Mouse (Mus musculus) midbrain, embryonic 11.5 days (tissue): Measurements from ENCODE around the gene Letmd1. TPM values are rescaled to one million over a fixed set of nuclear protein-coding genes. Genes with fewer than 3 reads are reported as not detected.
"Not testable (repeated sequence)": the region's sequence is repeated elsewhere in the genome, so short reads cannot be mapped to it uniquely, and the experiment has no call there.

ENCODE experiments used
- ATAC-seq: fragments of 200-750 bp; cut with Nextera tagmentation; 2 replicates; pipeline ENCODE4 v1.8.0; 2017; ENCODE audit warnings: moderate TSS enrichment, moderate library complexity; ENCODE audit not compliant: low FRiP score
- DNase-seq: peaks from one replicate; pipeline ENCODE4 v3.0.0; 2015; ENCODE audit warnings: low spot score; ENCODE audit errors: missing footprints
- H3K27ac ChIP-seq: fragments of 300-500 bp; sonication (generic); 2 replicates; pipeline ENCODE4 v1.5.1; 2014; ENCODE audit warnings: low read depth, low read length
- H3K27me3 ChIP-seq: fragments of 300-500 bp; sonication (generic); 2 replicates; pipeline ENCODE4 v1.6.1; 2014; ENCODE audit warnings: mild to moderate bottlenecking, low read length, moderate library complexity, mixed read lengths; ENCODE audit not compliant: control insufficient read depth, insufficient read depth
- H3K36me3 ChIP-seq: fragments of 300-500 bp; sonication (generic); 2 replicates; pipeline ENCODE4 v1.6.1; 2014; ENCODE audit warnings: mild to moderate bottlenecking, low read length, moderate library complexity, mixed read lengths; ENCODE audit not compliant: control insufficient read depth, insufficient read depth
- H3K4me1 ChIP-seq: fragments of 300-500 bp; sonication (generic); 2 replicates; pipeline ENCODE4 v1.6.1; 2014; ENCODE audit warnings: low read length; ENCODE audit not compliant: control insufficient read depth, insufficient read depth
- H3K4me2 ChIP-seq: fragments of 300-500 bp; sonication (generic); 2 replicates; pipeline ENCODE4 v1.6.1; 2014; ENCODE audit warnings: mild to moderate bottlenecking, moderate library complexity
- H3K4me3 ChIP-seq: fragments of 300-500 bp; sonication (generic); 2 replicates; pipeline ENCODE4 v1.5.1; 2014; ENCODE audit warnings: low read depth, low read length
- H3K9ac ChIP-seq: fragments of 300-500 bp; sonication (generic); 2 replicates; pipeline ENCODE4 v1.6.1; 2014; ENCODE audit warnings: low read length
- H3K9me3 ChIP-seq: fragments of 300-500 bp; sonication (generic); 2 replicates; pipeline ENCODE4 v1.6.1; 2016; ENCODE audit warnings: low read length; ENCODE audit not compliant: control insufficient read depth
- WGBS: fragments of 180-500 bp; shearing (Covaris S2); extraction: QIAGEN DNeasy Blood & Tissue Kit; methylation state at CpG from one replicate; pipeline ENCODE4 v1.1.7; 2014; 5-methylcytosine and 5-hydroxymethylcytosine counted together
- polyA plus RNA-seq: library from polyadenylated mRNA; unstranded; fragments of >200 nt; fragmentation: Nextera tagmentation; extraction: Ambion mirVana; gene quantifications from 2 replicates; pipeline ENCODE4 v1.2.1, GENCODE M21; 2014

The Letmd1 gene
- polyA plus RNA-seq, 1 experiment from 2014 or later: 42.5 TPM

GRCm38 (mm10) chr15:100478925-100479324, 10.1 kb downstream of the Letmd1 start:
- H3K4me3 ChIP-seq: no peak overlapping the region
- 86% methylated on average over 4 of the region's 4 CpGs for WGBS
- DNase-seq (no peak), ATAC-seq (no peak)
- H3K9ac ChIP-seq: no peak overlapping the region
- no peaks in the 10 kb centered on the region for H3K9me3 ChIP-seq
- H3K27me3 ChIP-seq: no peaks in the 10 kb centered on the region
- no peak overlapping the region for H3K4me2 ChIP-seq
- H3K4me1 ChIP-seq: no peaks in the 10 kb centered on the region
- peaks cover 37% of the 10 kb centered on the region for H3K36me3 ChIP-seq
- H3K27ac ChIP-seq: no peak overlapping the region

- Histone ChIP-seq H3K9ac (no peak overlapping the region), H3K27ac (no peak overlapping the region), H3K36me3 (peaks cover 24% of the 10 kb centered on the region), H3K4me1 (peaks cover 12% of the 10 kb centered on the region), H3K27me3 (no peaks in the 10 kb centered on the region), H3K4me3 (no peak overlapping the region), H3K4me2 (no peak overlapping the region), H3K9me3 (no peaks in the 10 kb centered on the region)
- DNase-seq (no peak), ATAC-seq (no peak)
- WGBS: 87% methylated on average over 3 of the region's 3 CpGs
Observed at GRCm38 (mm10) chr15:100485576-100485975, 16.8 kb downstream of the Letmd1 start.

GRCm38 (mm10) chr15:100486450-100486849, 17.6 kb downstream of the Letmd1 start:
- DNase-seq (no peak), ATAC-seq (0 out of 2 replicates have a peak, but pooled peaks have one; percentile 19)
- Histone ChIP-seq H3K27ac (no peak overlapping the region), H3K4me1 (peaks cover 13% of the 10 kb centered on the region), H3K27me3 (no peaks in the 10 kb centered on the region), H3K4me3 (no peak overlapping the region), H3K4me2 (no peak overlapping the region), H3K9ac (no peak overlapping the region), H3K9me3 (no peaks in the 10 kb centered on the region), H3K36me3 (peaks cover 19% of the 10 kb centered on the region)
- whole genome bisulfite sequencing: 23% methylated on average over 7 of the region's 7 CpGs

GRCm38 (mm10) chr15:100487050-100487449, 18.2 kb downstream of the Letmd1 start:
- DNase-seq: no peak
- Histone ChIP-seq H3K9me3 (no peaks in the 10 kb centered on the region), H3K9ac (no peak overlapping the region), H3K4me2 (no peak overlapping the region), H3K4me3 (no peak overlapping the region), H3K27ac (no peak overlapping the region), H3K4me1 (peaks cover 18% of the 10 kb centered on the region), H3K27me3 (no peaks in the 10 kb centered on the region), H3K36me3 (peaks cover 18% of the 10 kb centered on the region)
- WGBS: 87% methylated on average over 2 of the region's 2 CpGs
- no peak for ATAC-seq

GRCm38 (mm10) chr15:100488297-100488696, 19.5 kb downstream of the Letmd1 start:
- not testable (repeated sequence) for H3K4me3 ChIP-seq, H3K9ac ChIP-seq, H3K27ac ChIP-seq, H3K27me3 ChIP-seq, DNase-seq, H3K9me3 ChIP-seq, H3K4me2 ChIP-seq, ATAC-seq
- WGBS: 100% methylated on average over 1 of the region's 1 CpGs
- H3K36me3 ChIP-seq: peaks cover 12% of the 10 kb centered on the region
- peaks cover 25% of the 10 kb centered on the region for H3K4me1 ChIP-seq

- no peaks in the 10 kb centered on the region for H3K27me3 ChIP-seq
- H3K9me3 ChIP-seq: no peaks in the 10 kb centered on the region
- H3K9ac ChIP-seq: no peak overlapping the region
- 91% methylated on average over 15 of the region's 15 CpGs for WGBS
- H3K4me2 ChIP-seq: no peak overlapping the region
- H3K36me3 ChIP-seq: peaks cover 7% of the 10 kb centered on the region
- H3K27ac ChIP-seq: no peak overlapping the region
- ATAC-seq (no peak), DNase-seq (no peak)
- peaks cover 35% of the 10 kb centered on the region for H3K4me1 ChIP-seq
- H3K4me3 ChIP-seq: no peak overlapping the region
Observed at GRCm38 (mm10) chr15:100489263-100489662, 20.4 kb downstream of the Letmd1 start.

- Histone ChIP-seq H3K9me3 (no peaks in the 10 kb centered on the region), H3K27ac (no peak overlapping the region), H3K4me2 (no peak overlapping the region), H3K36me3 (peaks cover 3% of the 10 kb centered on the region), H3K4me1 (peaks cover 30% of the 10 kb centered on the region), H3K9ac (no peak overlapping the region), H3K27me3 (no peaks in the 10 kb centered on the region), H3K4me3 (no peak overlapping the region)
- ATAC-seq (no peak), DNase-seq (no peak)
- 88% methylated on average over 9 of the region's 9 CpGs for WGBS
Observed at GRCm38 (mm10) chr15:100491966-100492365, 23.1 kb downstream of the Letmd1 start.

GRCm38 (mm10) chr15:100494647-100495046, 25.8 kb downstream of the Letmd1 start:
- under 1% methylated on average over 28 of the region's 29 CpGs for WGBS
- Histone ChIP-seq H3K4me2 (peak overlapping the region; percentile 87), H3K27ac (peak overlapping the region; percentile 91), H3K36me3 (no peaks in the 10 kb centered on the region), H3K27me3 (no peaks in the 10 kb centered on the region), H3K9ac (peak overlapping the region; percentile 95), H3K4me3 (peak overlapping the region; percentile 83), H3K9me3 (no peaks in the 10 kb centered on the region), H3K4me1 (peaks cover 27% of the 10 kb centered on the region)
- peak; percentile 91 for ATAC-seq
- DNase-seq: peak; percentile 97

- H3K4me2 ChIP-seq: peak within 1 kb of the TSS; percentile 87
- DNase-seq (peak; percentile 99), ATAC-seq (peak; percentile 99)
- WGBS: under 1% methylated on average over 40 of the region's 40 CpGs
- peak within 1 kb of the TSS; percentile 83 for H3K4me3 ChIP-seq
- H3K9ac ChIP-seq: peak within 1 kb of the TSS; percentile 95
- H3K4me1 ChIP-seq: peaks cover 27% of the 10 kb centered on the region
- no peaks in the 10 kb centered on the region for H3K36me3 ChIP-seq
- peak within 1 kb of the TSS; percentile 91 for H3K27ac ChIP-seq
- H3K9me3 ChIP-seq: no peaks in the 10 kb centered on the region
- H3K27me3 ChIP-seq: no peaks in the 10 kb centered on the region
Observed at GRCm38 (mm10) chr15:100495102-100495501, 26.3 kb downstream of the Letmd1 start, which contains the start of gene Csrnp2. TSS of gene Csrnp2 (minus strand) at chr15:100495488.
